ENCODE assay signal across 9 mouse cellular contexts in genomic region chr2:136947937-136948336, GRCm38 (mm10). TPM values are rescaled to one million over a fixed set of nuclear protein-coding genes. Genes with fewer than 3 reads are reported as not detected.
DNase-seq lines count a peak whose midpoint lies in the region; ATAC-seq and TF ChIP-seq lines count a peak whose summit lies in the region.
"Had no signal": no experiment of that assay in that cellular context is flagged by ENCODE, and none has a peak within 500 bp of the region (broad histone marks: within the 10 kb centered on the region; RNA-seq: fewer than 3 reads in every experiment).

No protein-coding gene starts in this region.

- H3K4me3 ChIP-seq in embryonic facial prominence, embryonic 14.5 days (ENCODE audit: low read depth, low read length): no peak overlapping the region
- no peak overlapping the region for H3K4me3 ChIP-seq in embryonic facial prominence, embryonic 10.5 days
- H3K4me3 ChIP-seq in midbrain, postnatal 0 days (ENCODE audit: low read depth, low read length): no peak overlapping the region
- H3K4me3 ChIP-seq in midbrain, embryonic 10.5 days: no peak overlapping the region
- H3K4me3 ChIP-seq: midbrain, embryonic 12.5 days had no signal

- peak; percentile 34 for DNase-seq in embryonic facial prominence, embryonic 14.5 days (ENCODE audit: low spot score)
- no peak for DNase-seq in embryonic facial prominence, embryonic 10.5 days (ENCODE audit: low spot score)
- DNase-seq in midbrain, postnatal 0 days (ENCODE audit: low spot score): peak; percentile 19
- no peak for DNase-seq in midbrain, embryonic 10.5 days (ENCODE audit: low spot score)
- DNase-seq in kidney, postnatal 14 days: peak; percentile 26
- DNase-seq in telencephalon, adult 2 months (ENCODE audit: low read depth, low spot score): peak; percentile 10
- DNase-seq in B cell, adult 2 months: no peak
- no peak for DNase-seq in left cerebral cortex, adult 18-20 months (ENCODE audit: low spot score in 2 of 2)

- 28% methylated on average over 5 of the region's 5 CpGs for WGBS in embryonic facial prominence, embryonic 14.5 days
- 58% methylated on average over 5 of the region's 5 CpGs for WGBS in embryonic facial prominence, embryonic 10.5 days
- WGBS in midbrain, postnatal 0 days: 45% methylated on average over 5 of the region's 5 CpGs
- WGBS in midbrain, embryonic 10.5 days: 58% methylated on average over 5 of the region's 5 CpGs

- peaks cover 21% of the 10 kb centered on the region for H3K4me1 ChIP-seq in embryonic facial prominence, embryonic 14.5 days (ENCODE audit: control insufficient read depth, insufficient read depth, low read length)
- H3K4me1 ChIP-seq in embryonic facial prominence, embryonic 10.5 days: peaks cover 11% of the 10 kb centered on the region; the same call in 1 of the 2 replicates
- no peaks in the 10 kb centered on the region for H3K4me1 ChIP-seq in midbrain, postnatal 0 days (ENCODE audit: insufficient read depth, low read length)
- no peaks in the 10 kb centered on the region for H3K4me1 ChIP-seq in midbrain, embryonic 10.5 days
- H3K4me1 ChIP-seq: midbrain, embryonic 12.5 days had no signal

- ATAC-seq in embryonic facial prominence, embryonic 14.5 days (ENCODE audit: low read depth): no peak
- ATAC-seq in midbrain, postnatal 0 days (ENCODE audit: low FRiP score): no peak

- H3K27ac ChIP-seq in embryonic facial prominence, embryonic 14.5 days (replicated peaks; ENCODE audit: low read depth, low read length): no peak overlapping the region; the same call in 1 of the 2 replicates
- no peak overlapping the region for H3K27ac ChIP-seq in embryonic facial prominence, embryonic 10.5 days (replicated peaks)
- H3K27ac ChIP-seq in midbrain, postnatal 0 days (ENCODE audit: low read depth, low read length): no peak overlapping the region
- no peak overlapping the region for H3K27ac ChIP-seq in midbrain, embryonic 10.5 days (replicated peaks)
- H3K27ac ChIP-seq: midbrain, embryonic 12.5 days had no signal

- H3K36me3 ChIP-seq in embryonic facial prominence, embryonic 14.5 days (ENCODE audit: control insufficient read depth, insufficient read depth, low read length): no peaks in the 10 kb centered on the region
- no peaks in the 10 kb centered on the region for H3K36me3 ChIP-seq in embryonic facial prominence, embryonic 10.5 days (replicated peaks)
- no peaks in the 10 kb centered on the region for H3K36me3 ChIP-seq in midbrain, postnatal 0 days (ENCODE audit: insufficient read depth, low read length)
- H3K36me3 ChIP-seq in midbrain, embryonic 10.5 days: no peaks in the 10 kb centered on the region
- H3K36me3 ChIP-seq: midbrain, embryonic 12.5 days had no signal

- no peaks in the 10 kb centered on the region for H3K27me3 ChIP-seq in embryonic facial prominence, embryonic 14.5 days (replicated peaks; ENCODE audit: control insufficient read depth, insufficient read depth, low read length)
- no peaks in the 10 kb centered on the region for H3K27me3 ChIP-seq in embryonic facial prominence, embryonic 10.5 days (replicated peaks; ENCODE audit: low read depth, poor library complexity, severe bottlenecking)
- no peaks in the 10 kb centered on the region for H3K27me3 ChIP-seq in midbrain, postnatal 0 days (ENCODE audit: insufficient read depth, low read length)
- no peaks in the 10 kb centered on the region for H3K27me3 ChIP-seq in midbrain, embryonic 10.5 days (ENCODE audit: low read depth, poor library complexity, severe bottlenecking)
- H3K27me3 ChIP-seq: midbrain, embryonic 12.5 days had no signal

- H3K9me3 ChIP-seq in embryonic facial prominence, embryonic 14.5 days (ENCODE audit: control insufficient read depth, low read length): no peaks in the 10 kb centered on the region
- no peaks in the 10 kb centered on the region for H3K9me3 ChIP-seq in embryonic facial prominence, embryonic 10.5 days
- no peaks in the 10 kb centered on the region for H3K9me3 ChIP-seq in midbrain, postnatal 0 days (ENCODE audit: low read length)
- no peaks in the 10 kb centered on the region for H3K9me3 ChIP-seq in midbrain, embryonic 10.5 days (replicated peaks)
- H3K9me3 ChIP-seq: midbrain, embryonic 12.5 days had no signal

- H3K4me2 ChIP-seq in embryonic facial prominence, embryonic 14.5 days (ENCODE audit: low read depth, low read length): no peak overlapping the region
- H3K4me2 ChIP-seq in midbrain, postnatal 0 days (ENCODE audit: low read depth, low read length, poor library complexity, severe bottlenecking): no peak overlapping the region
- H3K4me2 ChIP-seq: midbrain, embryonic 12.5 days had no signal

- H3K9ac ChIP-seq in embryonic facial prominence, embryonic 14.5 days (ENCODE audit: low read depth, low read length): no peak overlapping the region
- H3K9ac ChIP-seq in midbrain, postnatal 0 days (replicated peaks; ENCODE audit: low read length, poor library complexity, severe bottlenecking): no peak overlapping the region
- H3K9ac ChIP-seq: midbrain, embryonic 12.5 days had no signal

- no peak for TF ChIP-seq CTCF in midbrain, postnatal 0 days (IDR thresholded peaks at IDR 0.05)

RNA-seq across cellular contexts. Expression of gene AL731706.1, which starts 56.7 kb away (rescaled TPM):
- 32.2 and 39.3 TPM in 2 replicates for polyA plus RNA-seq in embryonic facial prominence, embryonic 14.5 days (2014; fragmentation: Nextera tagmentation; extraction: Ambion mirVana)
- 23.5 and 27.6 TPM in 2 replicates for polyA plus RNA-seq in embryonic facial prominence, embryonic 10.5 days (2016; fragmentation: Nextera tagmentation; extraction: Ambion mirVana)
- 3.3 TPM in 1 of 2 replicates, not detected in the other for total RNA-seq in midbrain, postnatal 0 days (2014; rRNA removed)
- 12.6 and 13.0 TPM in 2 replicates for polyA plus RNA-seq in midbrain, postnatal 0 days (2015; fragmentation: Nextera tagmentation; extraction: Ambion mirVana)
- polyA plus RNA-seq in midbrain, embryonic 10.5 days (2016; fragmentation: Nextera tagmentation; extraction: Ambion mirVana): 25.8 and 30.3 TPM in 2 replicates
- 10 to 100 TPM; 14.1 to 20.4 TPM for total RNA-seq in left cerebral cortex, adult 18-20 months (2021)

RNA-seq across cellular contexts. Expression of gene Mkks, which starts 56.7 kb away (rescaled TPM):
- 12.3 and 13.8 TPM in 2 replicates for polyA plus RNA-seq in embryonic facial prominence, embryonic 14.5 days (2014; fragmentation: Nextera tagmentation; extraction: Ambion mirVana)
- 15.5 TPM in 2 replicates for polyA plus RNA-seq in embryonic facial prominence, embryonic 10.5 days (2016; fragmentation: Nextera tagmentation; extraction: Ambion mirVana)
- total RNA-seq in midbrain, postnatal 0 days (2014; rRNA removed): 6.9 and 13.6 TPM in 2 replicates
- polyA plus RNA-seq in midbrain, postnatal 0 days (2015; fragmentation: Nextera tagmentation; extraction: Ambion mirVana): 6.4 and 6.7 TPM in 2 replicates
- 14.0 and 16.4 TPM in 2 replicates for polyA plus RNA-seq in midbrain, embryonic 10.5 days (2016; fragmentation: Nextera tagmentation; extraction: Ambion mirVana)
- 10 to 100 TPM; 28.5 to 29.5 TPM for total RNA-seq in left cerebral cortex, adult 18-20 months (2021)

RNA-seq across cellular contexts. Expression of gene Slx4ip, which starts 56.9 kb away (rescaled TPM):
- polyA plus RNA-seq in embryonic facial prominence, embryonic 14.5 days (2014; fragmentation: Nextera tagmentation; extraction: Ambion mirVana): 6.1 and 6.9 TPM in 2 replicates
- 7.3 and 8.4 TPM in 2 replicates for polyA plus RNA-seq in embryonic facial prominence, embryonic 10.5 days (2016; fragmentation: Nextera tagmentation; extraction: Ambion mirVana)
- 9.7 TPM in 2 replicates for total RNA-seq in midbrain, postnatal 0 days (2014; rRNA removed)
- 7.0 and 8.5 TPM in 2 replicates for polyA plus RNA-seq in midbrain, postnatal 0 days (2015; fragmentation: Nextera tagmentation; extraction: Ambion mirVana)
- 9.8 and 10.7 TPM in 2 replicates for polyA plus RNA-seq in midbrain, embryonic 10.5 days (2016; fragmentation: Nextera tagmentation; extraction: Ambion mirVana)
- total RNA-seq in left cerebral cortex, adult 18-20 months (2021): 1 to 10 TPM; 8.1 to 8.3 TPM

Comparison
In these comparisons a context has a peak if more than half of its experiments do, and no peak if none do; other contexts are left out.
1. DNase-seq: peak in embryonic facial prominence, embryonic 14.5 days (single experiment), midbrain, postnatal 0 days (single experiment), kidney, postnatal 14 days (single experiment) and telencephalon, adult 2 months (single experiment); none in embryonic facial prominence, embryonic 10.5 days (single experiment), midbrain, embryonic 10.5 days (single experiment), B cell, adult 2 months (0 of 2) and left cerebral cortex, adult 18-20 months (0 of 2).